Mouse (Mus musculus): ENCODE results near the gene Becn1. TPM values are rescaled to one million over a fixed set of nuclear protein-coding genes. Genes with fewer than 3 reads are reported as not detected.
A peak's percentile ranks its signal among the peaks of the same experiment; 100 is the strongest.
"Not testable (repeated sequence)": the region's sequence is repeated elsewhere in the genome, so short reads cannot be mapped to it uniquely, and the experiment has no call there.

Becn1 gene
- polyA plus RNA-seq, 1 experiment from 2014 or later: 166 TPM

GRCm38 (mm10) chr11:101330961-101331360 is 28.9 kb upstream of the Becn1 start:
- H3K4me3 ChIP-seq (replicated peaks); H3K4me2 ChIP-seq; ATAC-seq (replicated peaks; ENCODE audit: low FRiP score); H3K9ac ChIP-seq; H3K36me3 ChIP-seq; H3K9me3 ChIP-seq (replicated peaks); H3K27me3 ChIP-seq: not testable (repeated sequence)
- Histone ChIP-seq H3K4me1 (peaks cover 14% of the 10 kb centered on the region; the same call in 1 of the 2 replicates), H3K27ac (peak overlapping the region; percentile 32; the same call in 1 of the 2 replicates)
- 80% methylated on average over 6 of the region's 6 CpGs for WGBS

- 61% methylated on average over 7 of the region's 7 CpGs for WGBS
- Histone ChIP-seq H3K4me3 (replicated peaks) (no peak within 1 kb of the TSS), H3K36me3 (peaks cover 8% of the 10 kb centered on the region), H3K27me3 (no peaks in the 10 kb centered on the region), H3K4me1 (peaks cover 14% of the 10 kb centered on the region; the same call in 1 of the 2 replicates), H3K9ac (no peak within 1 kb of the TSS), H3K9me3 (replicated peaks) (no peaks in the 10 kb centered on the region), H3K27ac (peak within 1 kb of the TSS; percentile 32; the same call in 1 of the 2 replicates), H3K4me2 (no peak within 1 kb of the TSS)
- ATAC-seq (replicated peaks; ENCODE audit: low FRiP score): no peak
Measured at GRCm38 (mm10) chr11:101330371-101330924, 28.4 kb upstream of the Becn1 start, which contains the start of gene Aoc3. Gene Aoc3, plus strand, starts transcription at chr11:101330605.

- no peak for ATAC-seq (replicated peaks; ENCODE audit: low FRiP score)
- no peak overlapping the region for H3K4me3 ChIP-seq (replicated peaks)
- H3K9me3 ChIP-seq (replicated peaks): no peaks in the 10 kb centered on the region
- 89% methylated on average over 6 of the region's 6 CpGs for WGBS
- H3K4me1 ChIP-seq: peaks cover 8% of the 10 kb centered on the region; the same call in 1 of the 2 replicates
- no peaks in the 10 kb centered on the region for H3K27me3 ChIP-seq
- no peak overlapping the region for H3K27ac ChIP-seq
- H3K36me3 ChIP-seq: peaks cover 21% of the 10 kb centered on the region
- H3K9ac ChIP-seq: no peak overlapping the region
- H3K4me2 ChIP-seq: no peak overlapping the region
Measured at GRCm38 (mm10) chr11:101328941-101329635, 27.0 kb upstream of the Becn1 start.

GRCm38 (mm10) chr11:101327311-101327710 is 25.2 kb upstream of the Becn1 start:
- ATAC-seq (replicated peaks; ENCODE audit: low FRiP score): no peak
- H3K4me2 ChIP-seq: no peak overlapping the region
- H3K27ac ChIP-seq: no peak overlapping the region
- no peak overlapping the region for H3K9ac ChIP-seq
- H3K9me3 ChIP-seq (replicated peaks): no peaks in the 10 kb centered on the region
- H3K36me3 ChIP-seq: peaks cover 39% of the 10 kb centered on the region
- 54% methylated on average over 3 of the region's 3 CpGs for WGBS
- no peaks in the 10 kb centered on the region for H3K27me3 ChIP-seq
- no peak overlapping the region for H3K4me3 ChIP-seq (replicated peaks)
- H3K4me1 ChIP-seq: 0 out of 2 replicates have a peak, but pooled peaks cover 3% of the 10 kb centered on the region

GRCm38 (mm10) chr11:101326147-101326546 is 24.1 kb upstream of the Becn1 start:
- Histone ChIP-seq H3K27me3 (no peaks in the 10 kb centered on the region), H3K36me3 (peaks cover 51% of the 10 kb centered on the region), H3K4me1 (0 out of 2 replicates have a peak, but pooled peaks cover 3% of the 10 kb centered on the region), H3K27ac (no peak overlapping the region), H3K9ac (no peak overlapping the region), H3K4me3 (replicated peaks) (no peak overlapping the region), H3K9me3 (replicated peaks) (no peaks in the 10 kb centered on the region), H3K4me2 (no peak overlapping the region)
- ATAC-seq (replicated peaks; ENCODE audit: low FRiP score): no peak
- WGBS: 88% methylated on average over 11 of the region's 11 CpGs

- H3K9me3 ChIP-seq (replicated peaks); H3K4me3 ChIP-seq (replicated peaks); H3K27ac ChIP-seq; H3K4me2 ChIP-seq; H3K9ac ChIP-seq; H3K27me3 ChIP-seq; H3K4me1 ChIP-seq; ATAC-seq (replicated peaks; ENCODE audit: low FRiP score): not testable (repeated sequence)
- peaks cover 60% of the 10 kb centered on the region for H3K36me3 ChIP-seq
- whole genome bisulfite sequencing: 94% methylated on average over 11 of the region's 11 CpGs
Measured at GRCm38 (mm10) chr11:101325201-101325600, 23.1 kb upstream of the Becn1 start.

- Histone ChIP-seq H3K27ac (no peak within 1 kb of the TSS), H3K27me3 (no peaks in the 10 kb centered on the region), H3K4me1 (no peaks in the 10 kb centered on the region), H3K4me3 (replicated peaks) (no peak within 1 kb of the TSS), H3K4me2 (no peak within 1 kb of the TSS), H3K9ac (no peak within 1 kb of the TSS), H3K36me3 (peaks cover 65% of the 10 kb centered on the region), H3K9me3 (replicated peaks) (no peaks in the 10 kb centered on the region)
- WGBS: 92% methylated on average over 5 of the region's 5 CpGs
- ATAC-seq (replicated peaks; ENCODE audit: low FRiP score): no peak
Measured at GRCm38 (mm10) chr11:101324763-101325162, 22.7 kb upstream of the Becn1 start, which contains the start of gene Aoc2. Gene Aoc2, plus strand, starts transcription at chr11:101325063.

- WGBS: 23% methylated on average over 4 of the region's 4 CpGs
- Histone ChIP-seq H3K4me3 (replicated peaks) (no peak overlapping the region), H3K4me1 (no peaks in the 10 kb centered on the region), H3K9me3 (replicated peaks) (no peaks in the 10 kb centered on the region), H3K27me3 (no peaks in the 10 kb centered on the region), H3K36me3 (peaks cover 76% of the 10 kb centered on the region), H3K27ac (no peak overlapping the region), H3K9ac (no peak overlapping the region), H3K4me2 (no peak overlapping the region)
- ATAC-seq (replicated peaks; ENCODE audit: low FRiP score): peak; percentile 40; the same call in 1 of the 2 replicates
Measured at GRCm38 (mm10) chr11:101323609-101324008, 21.5 kb upstream of the Becn1 start.

- peak; percentile 72 for ATAC-seq (replicated peaks; ENCODE audit: low FRiP score)
- H3K27me3 ChIP-seq: no peaks in the 10 kb centered on the region
- H3K4me3 ChIP-seq (replicated peaks): peak overlapping the region; percentile 99
- H3K4me2 ChIP-seq: peak overlapping the region; percentile 92
- H3K36me3 ChIP-seq: peaks cover 41% of the 10 kb centered on the region
- peaks cover 18% of the 10 kb centered on the region for H3K4me1 ChIP-seq
- H3K9me3 ChIP-seq (replicated peaks): no peaks in the 10 kb centered on the region
- peak overlapping the region; percentile 87 for H3K27ac ChIP-seq
- H3K9ac ChIP-seq: peak overlapping the region; percentile 84
- WGBS: 1% methylated on average over 17 of the region's 17 CpGs
Measured at GRCm38 (mm10) chr11:101316501-101316917, 14.4 kb upstream of the Becn1 start.

GRCm38 (mm10) chr11:101315665-101316500 is 13.8 kb upstream of the Becn1 start, which contains the start of gene Psme3:
Gene Psme3, plus strand, starts transcription at chr11:101316213.
- peaks cover 35% of the 10 kb centered on the region for H3K36me3 ChIP-seq
- WGBS: under 1% methylated on average over 62 of the region's 62 CpGs
- H3K9me3 ChIP-seq (replicated peaks): no peaks in the 10 kb centered on the region
- no peaks in the 10 kb centered on the region for H3K27me3 ChIP-seq
- peak; percentile 93 for ATAC-seq (replicated peaks; ENCODE audit: low FRiP score)
- H3K27ac ChIP-seq: peak within 1 kb of the TSS; percentile 87
- peak within 1 kb of the TSS; percentile 99 for H3K4me3 ChIP-seq (replicated peaks)
- H3K4me2 ChIP-seq: peak within 1 kb of the TSS; percentile 92
- peaks cover 18% of the 10 kb centered on the region for H3K4me1 ChIP-seq
- peak within 1 kb of the TSS; percentile 84 for H3K9ac ChIP-seq

GRCm38 (mm10) chr11:101315082-101315650 is 13.1 kb upstream of the Becn1 start:
- ATAC-seq (replicated peaks; ENCODE audit: low FRiP score): no peak
- 83% methylated on average over 8 of the region's 8 CpGs for WGBS
- peak overlapping the region; percentile 92 for H3K4me2 ChIP-seq
- H3K4me1 ChIP-seq: peaks cover 18% of the 10 kb centered on the region
- peak overlapping the region; percentile 87 for H3K27ac ChIP-seq
- no peaks in the 10 kb centered on the region for H3K27me3 ChIP-seq
- peak overlapping the region; percentile 84 for H3K9ac ChIP-seq
- H3K9me3 ChIP-seq (replicated peaks): no peaks in the 10 kb centered on the region
- peaks cover 27% of the 10 kb centered on the region for H3K36me3 ChIP-seq
- peak overlapping the region; percentile 99 for H3K4me3 ChIP-seq (replicated peaks)
